ENCODE assay signal across 29 mouse cellular contexts in the genomic region with DNA sequence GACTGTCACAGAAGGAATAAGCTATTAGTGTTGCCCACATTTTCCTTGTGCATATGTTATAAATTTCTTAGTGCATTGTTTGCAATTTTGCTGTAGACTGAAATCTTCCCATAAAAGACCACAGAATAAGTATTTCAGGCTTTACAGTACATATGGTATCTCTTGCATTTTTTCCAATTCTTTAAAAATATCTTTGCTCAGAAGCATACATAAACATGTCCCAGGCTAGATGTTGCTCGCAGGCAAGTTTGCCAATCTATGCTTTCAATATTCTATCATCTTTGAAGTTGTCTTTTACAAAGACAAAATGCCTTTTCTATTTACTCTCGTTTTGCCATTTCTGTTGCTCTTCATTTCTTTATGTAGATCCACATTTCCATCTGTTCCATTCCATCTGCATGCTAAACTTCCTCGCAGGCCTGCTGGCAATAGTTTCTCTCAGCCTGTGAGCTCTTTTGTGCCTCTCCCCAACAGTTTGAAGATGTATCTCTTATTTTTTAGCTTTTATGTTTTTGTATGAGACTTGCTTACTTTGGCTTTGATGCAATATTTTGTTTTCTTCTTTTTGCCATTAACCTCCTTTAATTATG.
DNase-seq lines count a peak whose midpoint lies in the region; ATAC-seq lines count a peak whose summit lies in the region.
"Had no signal": no experiment of that assay in that cellular context is flagged by ENCODE, and none has a peak within 500 bp of the region (broad histone marks: within the 10 kb centered on the region; RNA-seq: fewer than 3 reads in every experiment).

No protein-coding gene starts in this region.

- H3K27me3 ChIP-seq in hindbrain, embryonic 12.5 days, result no peaks in the 10 kb centered on the region
- H3K27me3 ChIP-seq: CH12.LX; embryonic facial prominence, embryonic 13.5 days; intestine, embryonic 15.5 days; limb, embryonic 12.5 days had no signal

- ATAC-seq in frontal cortex, adult (ENCODE audit: low TSS enrichment), result peak; percentile 76
- no peak for ATAC-seq in hindbrain, embryonic 12.5 days (ENCODE audit: low FRiP score)
- ATAC-seq: hindbrain, embryonic 16.5 days; intestine, embryonic 15.5 days; liver, postnatal 0 days; Patski had no signal

- H3K4me2 ChIP-seq in hindbrain, embryonic 12.5 days (replicated peaks), result no peak overlapping the region
- H3K4me2 ChIP-seq: embryonic facial prominence, embryonic 13.5 days; heart, embryonic 11.5 days; intestine, embryonic 15.5 days; limb, embryonic 12.5 days; liver, embryonic 11.5 days had no signal

- 75% methylated on average over 3 of the region's 3 CpGs for WGBS in hindbrain, embryonic 12.5 days

- DNase-seq in frontal cortex, postnatal 10 days (ENCODE audit: low spot score in 2 of 2), result no peak
- peak; percentile 28 to 45 for DNase-seq in right cerebral cortex, postnatal 10 days (ENCODE audit: low spot score in 2 of 2)
- DNase-seq in right cerebral cortex, postnatal 36 days (ENCODE audit: low spot score in 2 of 2), result no peak
- peak; percentile 8 for DNase-seq in layer of hippocampus, adult 8-10 months (ENCODE audit: low spot score in 2 of 2)
- no peak for DNase-seq in c-Kit-positive CD71-positive TER-119-positive erythroid progenitor cells, embryonic 14.5 days (ENCODE audit: low spot score)
- DNase-seq: adrenal gland, postnatal 36 days; B cell, adult 2 months; cerebellum, adult 8-10 months; cerebellum, postnatal 36 days; embryo, embryonic 11 days; gastrocnemius, postnatal 14 days; heart, adult 11 months; kidney, adult 9 months; kidney, postnatal 14 days; liver, postnatal 0 days; lung, postnatal 10 days; thymus, postnatal 14 days had no signal

- H3K27ac ChIP-seq in hindbrain, embryonic 12.5 days, result no peak overlapping the region
- H3K27ac ChIP-seq: embryonic facial prominence, embryonic 13.5 days; intestine, embryonic 15.5 days; limb, embryonic 12.5 days; midbrain, embryonic 10.5 days had no signal

- no peaks in the 10 kb centered on the region for H3K36me3 ChIP-seq in hindbrain, embryonic 12.5 days
- H3K36me3 ChIP-seq: embryonic facial prominence, embryonic 13.5 days; G1E; intestine, embryonic 15.5 days; limb, embryonic 12.5 days; midbrain, embryonic 10.5 days had no signal

- H3K9me3 ChIP-seq in hindbrain, embryonic 12.5 days (replicated peaks), result no peaks in the 10 kb centered on the region
- H3K9me3 ChIP-seq: embryonic facial prominence, embryonic 13.5 days; G1E; intestine, embryonic 15.5 days; limb, embryonic 12.5 days; midbrain, embryonic 10.5 days had no signal

- H3K4me3 ChIP-seq in hindbrain, embryonic 12.5 days, result no peak overlapping the region
- H3K4me3 ChIP-seq: embryonic facial prominence, embryonic 13.5 days; intestine, embryonic 15.5 days; limb, embryonic 12.5 days; midbrain, embryonic 10.5 days had no signal

- no peak overlapping the region for H3K9ac ChIP-seq in hindbrain, embryonic 12.5 days
- H3K9ac ChIP-seq: embryonic facial prominence, embryonic 13.5 days; intestine, embryonic 15.5 days; limb, embryonic 12.5 days; liver, postnatal 0 days had no signal

- no peaks in the 10 kb centered on the region for H3K4me1 ChIP-seq in hindbrain, embryonic 12.5 days
- H3K4me1 ChIP-seq: embryonic facial prominence, embryonic 13.5 days; intestine, embryonic 15.5 days; limb, embryonic 12.5 days; midbrain, embryonic 10.5 days had no signal

Comparison
In these comparisons a context has a peak if more than half of its experiments do, and no peak if none do; other contexts are left out.
1. DNase-seq: peak in right cerebral cortex, postnatal 10 days (2 of 2) and layer of hippocampus, adult 8-10 months (2 of 2); none in frontal cortex, postnatal 10 days (0 of 2), right cerebral cortex, postnatal 36 days (0 of 2) and c-Kit-positive CD71-positive TER-119-positive erythroid progenitor cells, embryonic 14.5 days (single experiment).